Mouse (Mus musculus) naive thymus-derived CD4-positive, alpha-beta T cell, adult 2 months (primary cell): ENCODE measurements around the gene Gltp.

Source experiments
- DNase-seq: peaks from one replicate; pipeline ENCODE4 v3.0.0-alpha.2; 2011; ENCODE audit warnings: low read depth

The Gltp gene

DNA sequence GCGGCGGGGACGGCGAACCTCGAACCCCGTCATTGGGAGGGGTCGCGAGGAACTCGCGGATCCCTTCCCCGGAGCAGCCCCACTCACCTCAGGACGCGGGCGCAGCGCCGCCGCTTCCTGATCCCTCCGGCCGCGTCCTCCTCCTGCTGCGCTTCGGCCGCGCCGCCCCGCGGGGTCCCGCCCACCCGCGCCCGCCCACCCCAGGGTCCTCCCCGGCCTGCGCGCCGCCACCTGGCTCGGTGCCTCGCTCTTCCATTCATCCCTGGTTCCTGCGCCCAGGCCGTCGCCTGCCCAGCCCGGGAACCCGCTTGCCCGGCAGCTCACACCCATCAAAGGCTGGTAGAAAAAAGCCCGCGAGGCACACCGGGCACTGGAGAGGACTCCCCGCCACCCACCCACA, 32.5 kb downstream of the Gltp start, which contains the start of gene Trpv4:
Gene Trpv4 (minus strand): TSS at position 167 of the 400 bp plus-strand sequence.
- no peak for DNase-seq

DNA sequence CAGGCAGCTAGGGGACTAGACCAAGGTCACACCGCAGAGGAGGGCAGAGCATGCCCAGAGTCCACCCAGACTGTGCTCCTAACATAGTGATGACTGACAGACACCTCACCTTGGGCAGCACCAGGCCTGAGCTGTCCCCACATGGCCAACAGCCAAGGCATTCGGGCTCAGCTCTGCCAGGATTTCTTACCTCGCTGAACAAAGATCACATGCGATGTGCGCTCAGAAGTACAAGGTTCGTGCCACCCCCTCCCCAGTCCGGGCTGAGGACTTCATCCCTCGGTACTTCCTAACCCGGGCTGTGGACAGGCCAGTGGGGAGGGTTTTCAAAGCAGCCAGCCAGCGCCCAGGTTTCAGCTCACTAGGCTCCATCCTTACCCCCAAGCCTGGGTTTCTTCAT, 33.4 kb downstream of the Gltp start:
- DNase-seq, result no peak

DNA sequence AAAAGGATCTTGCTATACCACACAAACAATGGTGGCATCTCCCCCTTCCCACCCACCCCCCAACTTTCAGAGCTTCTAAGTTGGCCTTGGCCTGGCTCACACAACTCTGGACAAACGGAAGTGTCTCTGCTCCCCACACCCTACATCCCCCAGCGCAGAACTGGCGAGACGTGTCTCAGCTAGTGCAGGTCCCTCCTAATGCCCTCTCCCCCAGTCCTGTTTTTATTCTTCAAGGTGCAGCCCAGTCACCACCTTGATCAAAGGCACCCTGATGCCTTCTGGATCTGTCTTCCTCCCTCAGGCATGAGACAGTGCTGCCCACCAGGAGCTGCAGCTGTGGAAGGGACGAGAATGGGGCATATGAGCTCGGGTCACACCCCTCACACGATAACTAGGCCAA, 34.5 kb downstream of the Gltp start:
- DNase-seq, result no peak

DNA sequence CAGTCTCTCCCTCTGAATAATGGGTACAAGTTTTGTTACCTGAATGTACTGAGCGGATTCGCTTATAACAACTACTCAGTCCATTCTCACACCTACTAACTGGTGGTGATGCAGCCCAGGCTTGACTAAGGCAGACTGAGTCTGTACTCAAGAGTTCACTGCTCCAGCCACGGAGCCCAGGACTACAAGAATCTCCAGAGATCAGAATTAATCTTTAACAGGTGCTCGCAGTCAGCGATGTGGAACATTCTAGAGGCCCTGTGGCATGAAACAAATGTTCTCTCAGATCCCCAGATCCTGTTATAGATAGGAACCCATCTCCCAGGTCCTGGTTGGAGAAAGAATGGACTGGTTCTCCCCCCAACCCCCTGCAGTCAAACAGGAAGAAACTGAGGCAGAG, 35.1 kb downstream of the Gltp start:
- no peak for DNase-seq

DNA sequence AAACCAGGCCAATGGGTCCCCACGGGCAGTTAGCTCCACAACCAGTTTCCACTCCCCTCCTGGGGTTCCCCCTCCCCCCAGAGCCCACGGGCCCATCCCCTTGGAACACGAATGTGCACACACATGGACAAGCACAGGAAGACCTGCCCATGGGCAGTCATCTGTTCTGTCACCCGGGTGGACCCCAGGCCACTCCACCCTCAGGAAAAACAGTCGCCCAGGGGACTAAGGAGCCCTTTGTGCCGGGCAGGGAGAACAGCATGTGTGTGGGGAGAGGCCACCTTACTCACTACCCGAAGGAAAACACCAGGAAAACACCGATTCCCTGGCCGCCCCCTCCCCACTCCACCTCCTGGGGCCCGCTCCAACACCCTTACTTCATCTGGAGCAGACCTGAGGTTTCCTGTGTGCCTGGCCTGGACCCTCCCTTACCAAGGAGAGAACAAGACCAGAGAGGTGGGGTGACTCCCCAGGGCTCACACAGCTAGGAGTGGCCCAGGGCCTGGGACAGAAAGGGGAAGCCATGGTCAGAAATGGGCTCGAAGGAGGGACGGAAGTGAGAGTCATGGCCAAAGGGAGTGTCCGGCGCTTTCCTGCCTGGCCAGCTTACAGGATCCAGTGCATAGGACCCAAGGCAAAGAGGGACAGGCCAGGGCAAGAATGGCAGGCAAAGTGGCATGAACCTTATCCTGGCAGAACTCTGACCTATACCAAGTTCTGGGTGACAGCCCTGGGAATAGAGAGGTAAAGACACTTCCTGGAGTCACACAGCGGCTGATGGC, 36.9 kb downstream of the Gltp start:
- no peak for DNase-seq

DNA sequence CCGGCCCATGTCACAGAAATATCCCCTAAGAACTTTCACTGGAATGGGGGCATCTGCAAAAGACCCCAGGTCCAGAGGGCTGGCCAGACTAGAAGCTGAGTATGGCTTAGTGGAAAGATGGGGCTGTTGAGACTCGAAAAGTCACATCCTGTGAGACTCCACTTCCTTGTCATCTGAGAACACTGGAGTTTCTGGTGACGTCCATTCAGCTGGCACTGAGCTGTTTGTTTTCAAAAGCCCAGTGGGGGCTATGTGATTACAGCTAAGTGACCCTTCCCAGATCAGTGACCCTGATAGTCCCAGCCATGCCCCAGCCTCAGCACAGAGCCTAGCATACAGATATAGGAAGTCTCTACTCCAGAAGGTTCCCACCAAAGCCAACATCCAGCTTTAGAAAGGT, 39.3 kb downstream of the Gltp start:
- DNase-seq, result peak; percentile 30

DNA sequence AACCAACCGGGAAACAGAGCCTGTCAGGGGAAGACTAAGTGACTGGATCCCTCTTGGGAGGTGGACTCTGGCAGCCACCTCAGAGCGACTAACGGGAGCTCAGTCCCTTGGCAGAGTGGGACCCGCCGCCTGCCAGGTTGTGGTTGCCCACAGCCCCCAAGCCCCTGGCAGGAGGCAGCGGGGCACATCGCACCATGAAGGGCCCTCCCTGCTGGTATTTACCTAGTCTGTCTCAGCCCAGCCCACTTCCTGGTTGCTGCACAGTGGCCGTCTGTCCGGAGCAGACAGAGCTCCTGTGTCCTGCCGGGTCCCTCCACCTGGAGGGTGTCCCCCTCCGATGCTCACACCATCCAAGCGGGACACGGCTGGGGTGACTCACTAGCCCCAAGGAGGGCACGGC, 39.8 kb downstream of the Gltp start:
- DNase-seq, result no peak

DNA sequence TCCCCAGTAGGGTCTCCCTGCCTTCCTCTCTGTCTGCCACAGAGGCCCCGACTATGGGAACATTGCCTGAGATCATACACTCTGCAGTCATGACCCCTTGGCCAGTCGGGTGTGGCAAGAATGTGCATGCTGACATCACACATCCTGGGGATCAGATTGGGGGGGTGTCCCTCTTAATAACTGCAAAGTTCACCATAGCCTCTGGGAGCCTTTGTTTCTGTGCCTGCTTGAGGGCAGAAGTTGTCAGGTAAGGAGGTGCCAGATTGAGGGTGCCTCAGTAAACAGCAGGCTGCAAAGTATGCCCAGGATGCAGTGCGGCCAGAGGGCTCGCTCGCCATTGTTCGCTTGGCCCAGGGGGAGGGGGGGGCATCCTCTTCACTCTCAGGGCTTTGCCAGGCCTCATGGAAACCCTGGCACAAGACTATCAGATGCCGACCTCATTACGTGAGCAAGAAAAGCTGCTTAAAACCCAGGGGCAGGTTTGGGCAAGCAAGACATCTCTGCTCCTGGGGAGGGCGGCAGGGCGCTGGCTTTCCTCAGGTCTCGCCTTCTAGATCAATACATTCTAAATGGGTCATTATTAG, 42.0 kb downstream of the Gltp start:
- no peak for DNase-seq

DNA sequence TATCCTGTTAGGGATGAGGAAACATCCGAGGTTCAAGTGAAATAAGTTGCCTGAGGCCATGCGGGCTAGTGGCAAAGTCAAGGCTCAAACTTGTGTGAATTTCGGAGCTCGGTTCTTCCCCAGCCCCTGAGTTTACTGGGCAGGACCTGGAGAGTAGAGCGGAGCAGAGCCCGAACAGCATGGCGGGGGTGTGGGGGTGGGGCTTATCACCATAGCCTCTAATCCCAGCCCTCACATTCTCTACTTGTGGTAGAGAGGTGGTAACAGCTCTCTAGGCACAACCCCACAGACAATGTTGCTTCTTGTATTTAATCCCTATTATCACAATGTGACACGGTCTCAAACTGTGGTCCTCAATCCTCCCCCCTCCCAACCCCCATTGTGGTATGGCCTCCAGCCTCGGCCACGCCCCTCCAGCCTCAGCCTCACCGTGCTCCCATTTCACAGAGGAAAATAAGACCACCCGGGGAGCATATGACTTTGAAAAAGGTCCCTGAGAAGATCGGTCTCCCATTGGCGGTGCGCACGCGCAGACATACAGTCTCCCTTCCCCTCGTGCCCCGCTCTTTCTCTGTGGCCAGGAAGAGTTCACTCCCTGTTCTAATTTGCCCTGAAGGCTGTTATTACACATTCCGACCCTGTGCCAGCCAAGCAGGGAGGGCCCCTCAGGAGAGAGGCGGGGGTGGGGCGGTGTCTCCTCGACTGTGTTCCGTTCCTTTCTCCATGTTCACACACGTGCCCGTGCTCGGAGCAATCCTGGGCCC, 43.4 kb downstream of the Gltp start:
- peak; percentile 42 for DNase-seq

DNA sequence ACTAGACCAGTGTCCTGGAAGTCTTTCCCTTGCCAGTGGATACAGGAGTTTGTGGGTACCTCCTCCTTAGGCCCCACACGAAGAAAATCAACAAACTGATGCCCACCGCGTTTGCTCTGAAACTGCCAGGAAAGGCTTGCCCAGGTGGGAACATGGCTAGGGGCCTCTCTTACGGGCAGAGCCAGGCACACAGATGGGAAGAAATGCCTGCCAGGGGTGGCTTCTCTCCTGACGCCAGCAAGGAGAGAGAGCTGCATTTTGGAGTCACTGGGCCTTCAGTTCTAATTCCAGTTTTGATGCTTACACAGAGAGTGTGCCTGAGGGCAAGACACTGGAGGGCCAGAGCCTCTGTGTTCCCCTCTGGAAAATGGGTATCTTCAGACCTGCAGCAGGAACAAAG, 44.9 kb downstream of the Gltp start:
- no peak for DNase-seq

DNA sequence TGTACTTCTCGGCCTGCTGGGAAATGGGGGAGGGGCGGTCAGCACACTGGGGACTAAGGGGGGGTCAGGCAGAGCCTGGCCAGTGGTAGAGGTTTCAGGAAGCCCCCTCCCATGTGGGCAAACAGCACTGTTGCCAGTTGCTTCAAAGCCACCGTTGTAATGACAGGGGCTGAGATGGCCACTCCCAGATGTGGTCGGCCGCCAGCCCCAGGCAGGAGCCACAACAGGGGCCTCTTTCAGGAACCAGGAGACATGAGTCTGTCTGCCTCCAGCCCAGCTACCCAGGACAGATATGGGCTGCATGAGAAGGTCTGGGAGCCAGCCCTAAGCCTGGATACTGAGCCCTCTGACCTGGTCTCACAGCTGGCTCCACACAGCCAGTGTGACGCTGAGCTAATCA, 45.9 kb downstream of the Gltp start:
- DNase-seq, result no peak

DNA sequence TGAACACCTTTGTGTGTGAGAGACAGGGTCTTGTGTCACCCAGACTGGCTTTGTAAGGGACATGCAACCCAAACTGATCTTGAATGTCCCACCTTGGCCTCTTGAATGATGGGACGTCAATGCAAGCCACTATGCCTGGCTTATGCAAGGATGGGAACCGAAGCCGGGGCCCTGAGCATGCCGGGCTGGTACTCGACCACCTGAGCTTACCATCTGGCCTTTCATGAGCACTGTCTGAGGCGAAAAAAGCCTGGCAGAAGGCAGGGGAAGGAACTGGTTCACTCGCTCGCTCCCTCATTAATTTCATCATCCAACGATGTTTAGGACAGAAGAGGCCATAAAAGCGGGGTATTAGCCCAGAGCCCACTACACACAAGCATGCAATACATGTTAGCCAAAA, 50.0 kb downstream of the Gltp start:
- no peak for DNase-seq

DNA sequence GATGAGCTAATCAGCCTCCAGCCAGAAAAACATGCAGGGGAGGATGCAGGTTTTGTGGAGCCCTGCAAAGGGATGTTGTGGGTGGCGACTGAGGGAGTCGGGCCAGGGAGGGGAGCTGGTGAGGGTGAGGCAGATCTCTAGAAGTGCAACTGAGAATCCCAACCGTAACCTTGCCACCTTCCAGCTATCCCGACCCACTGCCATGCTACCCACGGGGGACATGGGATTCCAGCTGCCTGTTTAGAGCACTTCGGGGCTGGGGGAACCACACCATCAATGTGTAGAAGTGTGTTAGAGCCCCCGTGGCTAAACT, 51.2 kb downstream of the Gltp start:
- no peak for DNase-seq

DNA sequence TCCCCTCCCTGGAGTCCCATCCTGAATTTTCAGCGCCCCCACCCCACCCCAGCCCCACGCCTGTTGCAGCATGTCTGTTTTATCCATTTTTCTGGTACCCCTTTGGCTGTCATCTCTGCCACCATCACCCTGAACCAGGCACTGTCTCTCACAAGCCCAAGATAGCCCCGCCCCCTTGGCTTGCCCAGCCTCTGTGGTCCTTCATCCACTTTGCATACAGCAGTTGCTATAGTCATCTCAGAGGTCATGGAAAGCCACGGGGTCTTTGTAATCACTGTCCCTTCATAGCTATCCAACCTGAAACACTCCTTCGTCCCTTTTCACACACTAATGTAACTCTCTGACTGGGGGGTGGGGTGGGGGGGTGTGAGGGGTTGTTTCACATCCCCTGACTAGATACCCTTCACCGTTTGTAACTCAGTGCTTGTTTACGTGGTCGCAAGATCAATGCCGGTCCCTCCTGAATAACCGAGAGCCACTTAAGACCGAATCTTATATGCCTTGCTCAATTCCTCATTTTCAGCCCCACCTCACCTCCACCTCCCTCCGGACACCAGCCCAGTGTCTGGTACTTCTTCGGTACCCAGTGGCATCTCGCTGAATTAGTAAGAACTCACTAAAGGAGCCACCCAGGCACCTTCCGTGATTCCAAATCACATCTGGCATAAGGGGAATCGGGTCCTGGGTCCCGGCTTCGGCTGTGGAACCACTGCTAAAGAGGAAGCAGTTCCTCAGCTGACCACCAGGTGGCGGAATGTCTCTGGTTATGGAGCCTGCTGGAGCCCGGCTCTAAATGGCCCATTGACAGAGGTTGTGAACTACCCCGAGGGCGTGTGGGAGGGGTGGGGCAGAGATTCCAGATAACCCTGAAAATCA, 51.8 kb downstream of the Gltp start:
- DNase-seq, result peak; percentile 92

DNA sequence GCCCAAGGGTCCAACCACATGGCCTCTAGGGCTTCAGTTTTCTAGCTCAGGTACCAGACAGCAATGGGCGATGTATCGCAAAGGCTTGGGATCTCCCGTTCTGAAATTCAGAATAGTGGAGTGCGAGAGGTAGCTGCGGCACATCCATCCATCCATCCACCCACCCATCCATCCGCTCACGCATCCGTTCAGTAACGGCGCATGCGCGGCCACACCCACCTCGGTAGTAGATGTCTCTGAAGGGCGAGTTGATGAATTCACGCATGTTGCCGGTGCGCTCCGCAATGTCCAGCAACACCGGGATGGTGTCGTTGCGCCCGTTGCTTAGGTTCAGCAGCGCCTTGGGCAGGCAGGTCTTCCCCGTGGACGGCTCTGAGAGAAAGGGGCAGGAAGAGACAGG, 54.7 kb downstream of the Gltp start:
- no peak for DNase-seq

DNA sequence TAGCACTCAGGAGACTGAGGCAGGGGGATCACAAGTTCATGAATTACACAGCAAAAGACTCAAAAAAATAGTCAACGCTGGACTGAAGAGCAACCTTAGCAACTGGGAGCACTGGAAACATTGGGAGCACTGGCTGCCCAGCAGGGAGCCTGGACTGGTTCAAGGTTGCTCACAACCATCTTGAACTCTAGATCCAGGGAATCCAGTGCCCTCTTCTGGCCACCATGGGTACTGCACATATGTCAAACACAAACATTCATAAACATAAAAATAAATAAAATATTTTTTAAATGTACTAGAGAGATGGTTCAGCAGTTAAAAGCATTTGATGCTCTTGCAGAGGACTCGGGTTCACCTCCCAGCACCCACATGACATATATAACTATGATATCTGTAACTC, 59.4 kb downstream of the Gltp start:
- DNase-seq, result peak; percentile 63

DNA sequence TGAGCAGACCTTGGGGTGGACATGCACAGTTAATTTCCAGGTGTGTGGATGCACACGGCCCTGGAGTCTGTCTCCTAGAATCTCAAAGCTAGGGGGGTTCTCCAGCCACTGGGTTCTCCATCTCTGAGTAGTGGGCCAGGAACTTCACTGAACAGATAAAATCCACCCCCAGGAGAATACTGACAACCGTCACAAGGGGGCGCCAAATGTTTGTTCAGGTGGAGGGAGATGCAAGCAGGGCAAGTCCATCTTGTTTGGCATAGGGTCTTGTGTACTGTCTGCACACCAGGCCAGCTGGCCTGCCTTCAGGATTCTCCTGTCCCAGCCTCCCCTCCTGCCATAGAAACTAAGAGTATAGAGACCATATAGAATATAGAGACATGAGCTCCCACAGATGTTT, 65.2 kb downstream of the Gltp start:
- DNase-seq, result peak; percentile 79

DNA sequence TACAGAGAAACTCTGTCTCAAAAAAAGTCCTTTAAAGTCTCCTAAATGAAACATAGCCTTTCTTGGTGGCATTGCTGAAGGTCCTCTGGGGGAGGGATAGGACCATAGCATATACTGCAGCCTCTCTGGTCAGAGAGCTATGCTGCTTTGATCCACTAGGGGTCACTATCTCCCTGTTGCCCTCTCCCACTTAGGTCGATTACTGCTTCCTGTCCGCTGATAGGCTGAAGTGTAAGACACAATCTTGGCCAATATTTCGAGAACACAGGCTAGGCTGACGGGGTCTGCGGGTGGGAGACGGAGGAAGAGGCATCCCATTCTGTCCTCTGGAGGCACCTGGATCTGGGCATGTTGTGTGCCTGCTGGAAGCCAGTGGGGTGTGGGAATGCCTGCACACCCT, 70.5 kb downstream of the Gltp start:
- peak; percentile 75 for DNase-seq
